Mouse (Mus musculus) spleen, postnatal 14 days (tissue): ENCODE results near the gene Aldh3b3.
A peak's percentile ranks its signal among the peaks of the same experiment; 100 is the strongest.
"Not testable (repeated sequence)": the region's sequence is repeated elsewhere in the genome, so short reads cannot be mapped to it uniquely, and the experiment has no call there.

Source experiments
- DNase-seq, 2 experiments: peaks; one replicate each; pipeline ENCODE4 v3.0.0; 2021 to 2022; ENCODE audit warnings: low spot score in 2 of 2

Aldh3b3 gene

DNA sequence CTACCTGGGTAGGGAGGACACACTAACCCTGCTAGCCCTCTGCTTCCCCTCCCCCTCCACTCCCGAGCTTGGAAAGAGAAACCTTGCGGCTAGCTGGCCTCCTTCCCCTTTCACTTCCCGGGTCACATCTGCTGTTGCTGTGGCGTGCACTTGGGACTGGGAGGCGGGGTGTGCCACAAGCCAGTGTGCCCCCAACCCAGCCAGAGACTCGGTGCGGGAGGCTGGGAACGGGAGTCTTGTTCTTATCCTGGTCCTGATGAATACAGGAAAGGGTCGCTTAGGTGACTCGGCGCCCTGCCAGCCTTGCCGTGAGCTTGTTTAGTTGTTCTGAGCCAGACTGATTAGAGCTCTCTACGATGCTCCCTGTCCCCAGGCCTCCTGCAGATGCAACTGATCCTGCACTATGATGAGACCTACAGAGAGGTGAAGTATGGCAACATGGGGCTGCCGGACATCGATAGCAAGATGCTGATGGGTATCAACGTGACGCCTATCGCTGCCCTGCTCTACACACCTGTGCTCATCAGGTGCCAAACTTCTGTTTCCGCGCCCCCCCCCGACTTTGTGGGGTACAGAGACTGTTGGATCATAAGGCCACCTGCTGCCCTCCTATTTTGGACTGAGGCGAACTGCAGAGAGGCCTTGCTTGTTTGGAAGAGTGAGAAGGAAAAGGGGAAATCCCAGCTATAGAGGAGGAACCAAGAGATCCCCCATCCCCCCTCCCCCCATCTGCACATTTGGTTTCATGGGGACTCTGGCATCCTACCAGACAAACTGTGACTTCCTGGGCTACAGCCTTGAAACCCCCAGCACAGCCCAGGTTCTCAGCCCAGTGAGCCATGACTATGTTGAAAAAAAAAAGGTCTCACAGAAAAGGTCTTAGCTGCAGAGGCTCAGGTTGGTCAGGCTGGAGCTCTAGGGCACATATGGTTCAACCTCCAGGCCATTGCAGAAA is 22.3 kb upstream of the Aldh3b3 start:
- DNase-seq, result peak; percentile 60 to 65

DNA sequence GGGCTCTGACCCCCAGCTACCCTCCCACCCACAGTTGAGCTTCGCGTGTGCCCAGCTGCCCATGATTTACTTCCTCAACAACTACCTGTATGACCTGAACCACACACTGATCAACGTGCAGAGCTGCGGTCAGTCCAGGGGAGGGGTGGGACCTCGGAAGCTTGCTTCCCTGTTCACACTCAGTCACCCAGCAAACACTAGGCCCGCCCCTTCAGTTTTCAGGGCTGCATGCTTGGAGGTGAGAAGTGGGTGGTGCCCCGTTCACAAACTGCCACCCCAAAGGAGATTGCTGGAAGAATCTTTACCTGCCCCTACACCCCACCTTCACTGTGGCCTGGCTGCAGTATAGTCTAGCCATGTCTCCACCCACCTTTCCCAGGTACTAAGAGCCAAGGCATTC is 16.1 kb upstream of the Aldh3b3 start:
- no peak for DNase-seq

DNA sequence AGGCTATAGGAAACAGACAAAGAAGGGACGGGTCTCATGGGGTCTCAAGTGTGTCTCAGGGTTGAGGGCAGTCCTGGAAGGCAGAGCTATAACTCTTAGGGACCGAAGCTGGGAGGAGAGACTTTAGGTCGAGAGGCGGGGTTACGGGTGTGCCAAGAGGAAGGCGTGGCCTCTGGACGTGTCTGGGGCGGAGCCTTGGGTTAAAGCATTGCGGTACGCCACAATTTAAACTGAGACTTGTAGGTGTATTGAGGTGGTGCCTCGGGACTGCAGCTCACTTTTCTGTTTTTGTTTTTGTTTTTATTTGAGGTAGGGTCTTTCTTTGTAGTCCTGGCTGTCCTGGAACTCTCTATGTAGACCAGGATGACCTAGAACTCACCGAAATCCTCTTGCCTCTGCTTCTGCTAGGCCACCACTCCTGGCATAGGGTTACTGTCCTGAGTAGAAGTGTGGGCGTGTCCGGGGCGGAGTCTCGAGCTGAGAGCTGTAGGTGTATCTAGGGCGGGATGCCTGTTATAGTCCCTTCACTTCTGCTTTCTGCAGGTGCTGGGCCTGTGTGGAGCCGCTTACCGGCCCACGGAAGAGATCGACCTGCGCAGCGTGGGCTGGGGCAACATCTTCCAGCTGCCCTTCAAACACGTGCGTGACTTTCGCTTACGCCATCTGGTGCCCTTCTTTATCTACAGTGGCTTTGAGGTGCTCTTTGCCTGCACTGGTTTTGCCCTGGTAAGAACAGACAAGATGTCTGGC is 15.3 kb upstream of the Aldh3b3 start:
- DNase-seq, result peak; percentile 57 to 69

GRCm38 (mm10) chr19:3945872-3946564 is 12.4 kb upstream of the Aldh3b3 start:
- peak in 1 of 2 experiments; percentile 41 for DNase-seq

DNA sequence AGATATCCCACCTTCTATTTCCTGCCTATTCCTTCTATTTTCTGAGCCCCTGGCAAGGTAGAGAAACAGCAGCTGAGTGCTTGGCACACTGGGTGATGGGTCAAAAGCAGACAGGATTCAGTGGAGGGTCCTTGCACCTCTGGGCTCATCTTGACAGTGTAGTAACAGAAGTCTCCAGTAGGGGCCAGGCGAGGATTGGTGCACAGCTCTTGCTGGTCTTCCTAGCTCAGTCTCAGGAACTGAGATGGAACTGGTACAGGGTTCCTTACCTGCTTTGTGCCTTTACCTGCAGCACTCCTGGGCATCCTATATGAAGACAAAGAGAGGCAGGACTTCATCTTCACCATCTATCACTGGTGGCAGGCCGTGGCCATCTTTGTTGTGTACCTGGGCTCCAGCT is 11.7 kb upstream of the Aldh3b3 start:
- DNase-seq, result peak; percentile 34 to 67

DNA sequence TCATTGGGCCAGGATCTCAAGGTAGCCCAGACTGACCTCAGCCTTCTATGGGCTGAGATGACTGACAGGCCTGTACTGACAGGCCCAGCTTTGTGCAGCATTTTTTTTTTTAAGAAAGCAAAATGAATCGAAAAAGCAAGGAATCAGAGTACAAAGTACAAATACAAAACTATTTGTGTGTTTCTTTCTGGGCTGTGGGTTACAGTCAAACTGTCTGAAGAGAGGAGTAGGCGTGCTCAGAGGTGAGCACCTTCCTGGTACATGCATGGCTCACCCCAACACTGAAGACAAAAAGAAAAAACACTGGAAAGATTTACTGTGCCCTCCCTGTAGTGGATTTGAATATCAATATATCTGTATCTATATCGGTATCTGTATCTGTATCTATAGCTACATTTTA is 10.6 kb upstream of the Aldh3b3 start:
- DNase-seq, result no peak

GRCm38 (mm10) chr19:3948546-3948945 is 9.9 kb upstream of the Aldh3b3 start:
- DNase-seq, result no peak

DNA sequence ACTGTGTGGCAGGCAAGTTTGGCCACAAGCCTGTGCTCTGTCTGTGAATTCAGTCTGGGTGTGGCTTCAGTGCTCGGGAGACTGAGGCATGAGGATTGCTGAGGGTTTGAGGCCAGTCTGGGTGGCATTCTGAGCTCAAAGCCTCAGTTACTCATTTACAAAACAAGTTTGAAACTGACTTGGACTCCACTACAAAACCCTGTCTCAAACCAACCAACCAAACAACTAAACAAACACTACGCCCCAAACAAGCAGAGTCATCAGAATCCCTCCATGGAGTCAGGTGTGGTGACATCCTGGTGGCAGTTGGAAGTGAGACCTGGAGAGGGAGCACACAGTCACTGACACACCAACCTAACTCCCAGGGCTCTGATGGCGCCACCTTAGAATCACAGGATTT is 8.1 kb upstream of the Aldh3b3 start:
- no peak for DNase-seq

- no peak for DNase-seq
Observed at GRCm38 (mm10) chr19:3951461-3951860, 7.0 kb upstream of the Aldh3b3 start.

GRCm38 (mm10) chr19:3952099-3952498 is 6.3 kb upstream of the Aldh3b3 start:
- DNase-seq, result no peak

DNA sequence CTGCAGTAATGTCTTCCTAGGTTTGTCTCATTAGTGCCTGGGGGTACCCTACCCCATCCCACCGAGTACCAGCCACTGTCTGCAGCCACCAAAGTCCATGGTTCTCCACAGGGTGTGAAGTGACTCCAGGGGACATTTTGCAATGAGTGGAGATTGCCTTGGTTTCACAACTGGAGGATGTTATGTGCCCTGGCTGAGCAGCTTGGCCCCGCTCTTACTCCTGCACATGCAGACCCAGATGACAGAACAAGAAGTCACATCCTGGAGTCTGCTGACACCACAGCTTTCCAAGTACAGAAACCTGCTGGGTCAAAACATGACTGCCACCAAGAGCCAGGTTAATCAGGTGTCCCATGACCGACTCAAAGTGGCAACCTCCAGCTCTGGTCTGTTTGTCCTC is 3.4 kb upstream of the Aldh3b3 start:
- DNase-seq, result no peak

DNA sequence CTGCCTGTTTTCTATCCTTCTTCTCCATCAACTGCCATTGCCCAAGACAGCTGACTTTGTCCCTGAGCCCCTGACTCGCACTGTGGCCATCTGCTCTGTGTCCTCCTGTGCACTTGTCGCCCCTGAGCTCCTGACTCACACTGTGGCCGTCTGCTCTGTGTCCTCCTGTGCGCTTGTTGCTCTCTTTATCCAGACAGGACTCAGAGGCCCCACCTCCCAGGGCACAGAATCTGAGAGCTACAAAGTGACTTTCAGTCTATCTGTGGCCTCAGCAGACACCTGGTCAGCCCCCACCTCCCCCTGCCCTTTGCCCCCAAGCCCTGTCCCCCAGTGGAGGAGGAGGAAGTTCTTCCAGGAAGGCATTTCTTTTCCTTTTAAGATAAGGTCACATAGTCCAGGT is 2.6 kb upstream of the Aldh3b3 start:
- DNase-seq, result no peak

DNA sequence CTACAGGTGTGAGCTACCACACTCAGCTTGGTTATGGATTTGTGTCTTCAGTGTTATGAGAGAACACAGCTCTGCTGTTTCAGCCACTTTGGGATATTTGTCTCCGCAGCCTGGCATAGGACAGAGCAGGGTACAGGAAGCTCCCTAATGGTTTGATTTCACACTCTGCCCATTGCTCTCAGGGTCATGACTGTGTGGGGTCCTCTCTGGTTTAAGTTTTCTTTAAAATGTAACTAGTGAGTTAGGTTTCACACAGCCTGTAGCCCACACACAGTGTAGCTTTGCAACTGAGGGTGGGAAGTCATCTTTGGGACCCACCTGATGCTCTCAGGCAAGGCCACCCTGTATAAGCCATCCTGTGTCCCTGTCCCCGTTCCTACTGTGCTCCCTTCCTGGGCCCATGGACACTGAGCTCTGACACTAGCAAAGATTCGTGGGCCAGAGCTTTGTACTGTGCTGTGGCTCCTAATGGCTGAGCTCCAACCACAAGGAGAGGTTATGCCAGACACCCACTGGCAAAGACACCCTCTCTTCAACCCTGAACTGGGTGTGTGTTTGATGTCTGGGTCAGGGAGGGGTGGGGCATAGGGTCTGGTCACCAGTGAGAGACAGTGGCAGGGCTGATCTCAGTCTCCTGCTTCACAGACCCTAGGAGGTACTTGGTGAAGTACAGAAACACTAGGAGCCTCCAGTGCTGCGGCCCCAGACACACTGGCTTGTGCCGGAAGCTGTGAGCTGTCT is 979 bp upstream of the Aldh3b3 start:
- DNase-seq, result not testable (repeated sequence)

DNA sequence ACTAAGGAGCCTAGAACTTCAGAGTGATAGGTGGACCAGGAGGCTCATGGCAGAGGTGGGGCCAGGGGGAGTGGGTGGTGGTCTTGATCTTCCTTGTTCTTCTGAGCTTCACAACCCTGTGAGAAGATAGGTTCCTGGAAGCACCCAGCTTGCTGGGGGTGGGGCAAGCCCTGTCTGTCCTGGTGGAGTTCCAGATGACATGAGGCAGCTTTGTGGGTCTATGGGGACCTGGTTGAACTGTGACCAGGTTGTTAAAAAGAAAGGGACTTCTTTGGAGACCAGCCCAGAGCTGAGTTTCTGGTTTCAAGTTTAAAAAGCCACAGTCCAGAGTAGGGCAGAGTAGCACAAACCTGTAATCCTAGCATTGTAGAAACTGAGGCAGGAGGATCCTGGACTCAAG is 585 bp downstream of the Aldh3b3 start:
- DNase-seq, result no peak

DNA sequence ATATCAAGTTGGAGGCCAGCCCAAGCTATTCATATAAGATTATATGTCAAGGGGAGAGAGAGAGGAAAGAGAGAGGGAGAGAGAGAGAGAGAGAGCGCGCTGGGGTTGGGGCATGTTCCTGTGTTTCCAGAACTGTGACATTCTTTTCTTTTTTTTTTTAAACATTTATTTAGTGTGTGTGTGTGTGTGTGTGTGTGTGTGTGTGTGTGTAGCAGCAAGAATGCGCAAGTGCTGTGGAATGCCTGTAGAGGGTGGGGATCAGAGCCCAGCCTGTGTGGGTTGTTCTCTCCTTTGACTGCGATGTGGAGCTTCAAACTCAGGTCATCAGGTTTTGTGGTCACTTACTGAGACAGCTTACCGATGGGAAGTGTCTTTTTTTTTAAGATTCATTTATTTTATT is 1.8 kb downstream of the Aldh3b3 start:
- DNase-seq, result no peak

GRCm38 (mm10) chr19:3961805-3962204 is 3.4 kb downstream of the Aldh3b3 start:
- not testable (repeated sequence) for DNase-seq

DNA sequence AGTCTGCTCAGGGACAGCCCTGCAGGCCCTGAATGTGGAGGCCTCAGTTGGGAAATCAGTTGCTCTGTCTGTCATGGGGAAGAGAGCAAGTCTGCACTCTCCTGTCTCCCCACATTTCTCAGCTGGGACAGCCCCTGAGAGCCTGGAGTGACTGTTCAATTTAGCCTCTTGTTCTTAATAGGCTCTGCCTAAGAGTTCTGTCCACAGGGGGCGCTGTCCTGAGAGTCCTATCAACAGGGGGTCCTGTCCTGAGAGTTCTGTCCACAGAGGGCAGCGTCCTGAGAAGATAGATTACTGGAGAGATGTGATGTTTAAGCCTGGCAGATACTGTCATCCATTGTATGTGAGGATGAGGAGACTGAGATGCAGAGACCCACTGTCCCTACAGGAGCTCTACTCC is 4.0 kb downstream of the Aldh3b3 start:
- DNase-seq, result no peak

- DNase-seq, result no peak
Observed at GRCm38 (mm10) chr19:3964030-3964429, 5.6 kb downstream of the Aldh3b3 start.

DNA sequence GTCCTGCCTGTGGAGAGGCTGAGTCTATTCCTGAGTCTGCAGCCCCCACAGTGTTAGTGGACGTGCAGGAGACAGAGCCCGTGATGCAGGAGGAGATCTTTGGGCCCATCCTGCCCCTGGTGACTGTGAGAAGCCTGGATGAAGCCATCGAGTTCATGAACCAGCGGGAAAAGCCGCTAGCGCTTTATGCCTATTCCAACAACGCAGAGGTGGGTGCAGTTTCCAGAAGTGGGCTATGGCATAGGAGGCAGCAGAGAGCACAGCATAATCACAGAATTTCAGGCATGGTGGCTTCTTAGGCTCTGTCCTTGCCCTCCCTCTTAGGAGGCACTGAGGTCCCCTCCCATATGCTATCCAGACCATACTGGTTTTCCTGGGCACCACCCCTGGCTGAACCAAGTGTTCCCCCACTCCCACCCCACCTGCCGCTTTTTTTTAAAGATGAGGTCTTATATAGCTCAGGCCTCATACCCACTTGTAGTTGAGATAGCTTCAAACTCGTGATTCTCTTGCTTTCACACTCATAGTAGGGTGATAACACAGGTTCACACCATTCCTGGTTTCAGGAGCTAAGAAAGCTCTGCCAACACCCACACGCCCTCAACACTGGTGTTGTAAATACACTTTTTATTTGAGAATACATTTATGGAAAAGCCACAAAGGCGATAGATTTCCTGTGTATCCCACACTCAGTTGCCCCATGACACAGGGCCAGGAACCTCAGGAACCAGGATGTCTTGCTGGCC is 8.1 kb downstream of the Aldh3b3 start:
- no peak for DNase-seq

DNA sequence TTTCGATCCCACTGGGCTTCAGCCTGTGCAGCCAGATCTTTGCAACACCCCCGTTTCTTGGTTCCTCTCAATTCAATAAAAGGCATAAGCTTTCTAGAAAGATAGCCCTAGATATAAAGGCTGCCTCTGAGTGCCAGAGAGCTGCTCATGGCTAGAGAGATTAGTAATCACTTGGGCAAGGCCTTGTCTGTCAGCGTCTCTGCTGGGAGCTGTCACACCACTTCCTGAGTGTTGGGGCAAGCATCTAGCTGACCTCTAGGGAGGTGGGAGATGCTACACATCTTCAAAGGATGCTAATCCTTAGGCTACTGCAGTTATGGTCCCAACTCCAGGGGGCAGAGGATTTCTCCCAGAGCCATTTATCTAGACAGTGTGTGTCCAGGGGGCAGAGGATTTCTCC is 8.8 kb downstream of the Aldh3b3 start:
- no peak for DNase-seq

- peak; percentile 15 to 16 for DNase-seq
Observed at GRCm38 (mm10) chr19:3972229-3972628, 13.8 kb downstream of the Aldh3b3 start, which contains the start of gene Aldh3b2. TSS of gene Aldh3b2 (plus strand) at chr19:3972328.
